Mouse (Mus musculus): ENCODE measurements around the gene Tmem259.
A peak's percentile ranks its signal among the peaks of the same experiment; 100 is the strongest.

Gene Tmem259

GRCm38 (mm10) chr10:79934794-79935569 is 49.1 kb downstream of the Tmem259 start:
- DNase-seq (ENCODE audit: low spot score in 2 of 2): no peak

GRCm38 (mm10) chr10:79934272-79934721 is 49.8 kb downstream of the Tmem259 start:
- DNase-seq (ENCODE audit: low spot score in 2 of 2): peak in 1 of 2 experiments; percentile 49

- DNase-seq (ENCODE audit: low spot score in 2 of 2): no peak
These were observed 50.3 kb downstream of the Tmem259 start for GRCm38 (mm10) chr10:79933861-79934260.

- no peak for DNase-seq (ENCODE audit: low spot score in 2 of 2)
These were observed 50.9 kb downstream of the Tmem259 start for GRCm38 (mm10) chr10:79933145-79933679.

GRCm38 (mm10) chr10:79932736-79933135 is 51.4 kb downstream of the Tmem259 start:
- no peak for DNase-seq (ENCODE audit: low spot score in 2 of 2)

GRCm38 (mm10) chr10:79931797-79932196 is 52.3 kb downstream of the Tmem259 start:
- no peak for DNase-seq (ENCODE audit: low spot score in 2 of 2)

- no peak for DNase-seq (ENCODE audit: low spot score in 2 of 2)
These were observed 53.3 kb downstream of the Tmem259 start for GRCm38 (mm10) chr10:79930826-79931186.

- DNase-seq (ENCODE audit: low spot score in 2 of 2): no peak
These were observed 53.9 kb downstream of the Tmem259 start for GRCm38 (mm10) chr10:79929967-79930825.

- DNase-seq (ENCODE audit: low spot score in 2 of 2): no peak
These were observed 55.0 kb downstream of the Tmem259 start for GRCm38 (mm10) chr10:79928907-79929701.

GRCm38 (mm10) chr10:79928030-79928694 is 56.0 kb downstream of the Tmem259 start:
- DNase-seq (ENCODE audit: low spot score in 2 of 2): no peak

- DNase-seq (ENCODE audit: low spot score in 2 of 2): no peak
These were observed 56.7 kb downstream of the Tmem259 start for GRCm38 (mm10) chr10:79927324-79928029.

- peak; percentile 77 to 83 for DNase-seq (ENCODE audit: low spot score in 2 of 2)
These were observed 57.4 kb downstream of the Tmem259 start, which contains the start of gene Arid3a for GRCm38 (mm10) chr10:79926491-79927323. TSS of gene Arid3a (plus strand) at chr10:79927043.

- no peak for DNase-seq (ENCODE audit: low spot score in 2 of 2)
These were observed 58.2 kb downstream of the Tmem259 start for GRCm38 (mm10) chr10:79925785-79926490.

- DNase-seq (ENCODE audit: low spot score in 2 of 2): peak; percentile 85 to 89
These were observed 58.9 kb downstream of the Tmem259 start for GRCm38 (mm10) chr10:79924998-79925784.
